Mouse (Mus musculus) spleen, postnatal 4 days (tissue): Measurements from ENCODE around the gene Gm5485.

ENCODE experiments used
- DNase-seq, 2 experiments: peaks; one replicate each; pipeline ENCODE4 v3.0.0; 2022; ENCODE audit warnings: low spot score in 2 of 2

Gene Gm5485

GRCm38 (mm10) chr16:48372461-48372860 lies 39.8 kb downstream of the Gm5485 start:
- no peak for DNase-seq

GRCm38 (mm10) chr16:48368096-48368495 lies 44.1 kb downstream of the Gm5485 start:
- DNase-seq: no peak

- DNase-seq: no peak
These were observed 45.4 kb downstream of the Gm5485 start for GRCm38 (mm10) chr16:48366801-48367200.

GRCm38 (mm10) chr16:48360887-48361286 lies 51.3 kb downstream of the Gm5485 start:
- DNase-seq: no peak

- no peak for DNase-seq
These were observed 55.8 kb downstream of the Gm5485 start for GRCm38 (mm10) chr16:48356417-48356816.

GRCm38 (mm10) chr16:48355716-48356115 lies 56.5 kb downstream of the Gm5485 start:
- DNase-seq: no peak
